Mouse (Mus musculus): ENCODE measurements at regions not wholly inside any gene's neighbourhood (a gene's known extent, or its start where the extent isn't known, plus 50 kb on each side); places are given as distances from the start of the nearest gene placed in this dataset.
A peak's percentile ranks its signal among the peaks of the same experiment; 100 is the strongest.

DNA sequence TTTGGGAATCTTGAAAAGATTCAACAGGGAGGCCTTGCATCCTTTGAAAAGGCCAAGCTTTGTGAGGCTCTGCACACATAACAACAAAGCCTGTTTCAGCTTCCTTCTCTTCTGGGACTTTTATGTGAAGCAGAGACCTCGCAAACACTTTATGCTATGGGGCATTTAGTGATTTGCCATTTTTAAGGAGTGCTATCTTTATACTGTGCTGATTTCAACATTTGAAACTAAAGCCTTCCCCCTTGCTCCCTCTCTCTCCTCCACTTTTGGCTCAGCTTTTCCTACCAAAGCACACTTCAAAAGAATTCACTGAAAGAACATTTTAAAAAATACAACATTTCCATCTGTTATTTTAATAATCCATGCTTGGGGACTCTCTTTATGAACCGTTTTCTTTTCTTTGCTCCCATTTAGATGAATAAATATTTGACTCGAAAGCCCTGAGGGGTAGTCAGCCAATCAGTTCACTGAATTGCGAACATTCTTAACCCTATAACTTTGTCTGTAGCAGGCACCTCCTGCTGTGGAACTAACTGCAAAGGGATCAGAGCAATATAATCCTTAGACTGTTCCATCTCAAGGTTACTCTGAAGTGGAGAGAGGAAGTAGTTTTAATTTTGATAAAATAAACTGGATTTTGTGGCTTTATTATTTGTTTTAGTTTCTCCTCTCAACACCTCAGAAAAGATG, 74.2 kb upstream of the Gorab start:
- Histone ChIP-seq H3K4me1 (replicated peaks) (peaks cover 11% of the 10 kb centered on the region; the same call in 1 of the 2 replicates), H3K9me3 (no peaks in the 10 kb centered on the region), H3K36me3 (no peaks in the 10 kb centered on the region), H3K9ac (no peak overlapping the region), H3K4me2 (no peak overlapping the region), H3K27me3 (no peaks in the 10 kb centered on the region), H3K27ac (replicated peaks) (no peak overlapping the region), H3K4me3 (no peak overlapping the region)
- 0 out of 2 replicates have a peak, but pooled peaks have one; percentile 61 for ATAC-seq (ENCODE audit: low read depth)
- WGBS: 25% methylated on average over 4 of the region's 4 CpGs

DNA sequence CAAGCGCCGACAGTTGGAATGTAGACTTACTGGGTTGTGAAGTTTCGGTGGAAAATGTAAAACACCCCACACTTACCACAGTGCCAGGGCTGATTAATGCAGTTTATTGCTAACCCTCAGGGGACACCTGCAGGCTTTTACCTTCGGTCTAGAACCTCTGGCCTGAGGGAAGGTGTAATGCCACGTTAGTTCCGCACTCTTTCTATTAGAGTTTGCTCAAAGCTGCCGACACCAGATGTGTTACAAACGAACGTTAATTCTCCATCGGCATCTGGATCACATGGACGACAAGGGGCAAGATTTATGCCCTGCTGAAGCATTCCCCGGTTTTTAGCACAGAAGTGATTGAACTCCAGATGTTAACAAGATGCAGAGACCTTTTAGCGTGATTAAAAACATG, 57.7 kb upstream of the Gorab start:
- Histone ChIP-seq H3K4me1 (replicated peaks) (no peaks in the 10 kb centered on the region), H3K36me3 (no peaks in the 10 kb centered on the region), H3K9me3 (no peaks in the 10 kb centered on the region), H3K27ac (replicated peaks) (no peak overlapping the region), H3K4me2 (no peak overlapping the region), H3K9ac (no peak overlapping the region), H3K27me3 (no peaks in the 10 kb centered on the region), H3K4me3 (no peak overlapping the region)
- no peak for ATAC-seq (ENCODE audit: low read depth)
- WGBS: 76% methylated on average over 13 of the region's 13 CpGs

- no peak overlapping the region for H3K27ac ChIP-seq (replicated peaks)
- no peaks in the 10 kb centered on the region for H3K4me1 ChIP-seq (replicated peaks)
- ATAC-seq (ENCODE audit: low read depth): no peak
- no peaks in the 10 kb centered on the region for H3K36me3 ChIP-seq
- no peaks in the 10 kb centered on the region for H3K27me3 ChIP-seq
- H3K4me3 ChIP-seq: no peak overlapping the region
- 93% methylated on average over 8 of the region's 8 CpGs for WGBS
- no peaks in the 10 kb centered on the region for H3K9me3 ChIP-seq
- no peak overlapping the region for H3K9ac ChIP-seq
- H3K4me2 ChIP-seq: no peak overlapping the region
These were observed 52.9 kb upstream of the Gorab start for GRCm38 (mm10) chr1:163456366-163456765.

Data from neural tube, embryonic 13.5 days (tissue).